Mouse (Mus musculus): ENCODE results near the gene Apoa2.
"Not testable (repeated sequence)": the region's sequence is repeated elsewhere in the genome, so short reads cannot be mapped to it uniquely, and the experiment has no call there.

The Apoa2 gene

GRCm38 (mm10) chr1:171235791-171236190, 10.9 kb downstream of the Apoa2 start:
- no peak for DNase-seq (ENCODE audit: low read depth)

GRCm38 (mm10) chr1:171237438-171237837, 12.6 kb downstream of the Apoa2 start:
- DNase-seq (ENCODE audit: low read depth), result no peak

- peak; percentile 64 for DNase-seq (ENCODE audit: low read depth)
These were observed 13.6 kb downstream of the Apoa2 start for GRCm38 (mm10) chr1:171238463-171238862.

- DNase-seq (ENCODE audit: low read depth), result no peak
These were observed 15.3 kb downstream of the Apoa2 start for GRCm38 (mm10) chr1:171239992-171240744.

DNA sequence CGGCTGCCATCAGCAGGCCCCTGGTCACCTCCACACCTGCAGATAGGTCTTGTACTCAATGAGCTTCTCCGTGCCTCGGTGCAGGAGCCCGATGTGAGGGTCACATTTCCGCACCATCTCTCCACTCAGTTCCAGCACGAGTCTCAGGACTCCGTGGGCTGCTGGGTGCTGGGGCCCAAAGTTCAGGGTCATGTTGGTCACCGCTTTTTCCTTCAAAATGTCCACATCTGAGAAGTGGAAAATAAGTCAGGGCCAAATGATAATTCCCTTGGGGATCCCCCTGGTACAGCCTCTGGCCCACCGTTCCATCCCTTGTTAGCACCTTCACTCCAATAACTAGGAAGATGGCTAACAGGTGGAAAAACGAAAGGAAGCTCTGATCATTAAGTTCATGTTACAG, 16.1 kb downstream of the Apoa2 start:
- DNase-seq (ENCODE audit: low read depth), result no peak

- DNase-seq (ENCODE audit: low read depth), result not testable (repeated sequence)
These were observed 17.1 kb downstream of the Apoa2 start for GRCm38 (mm10) chr1:171241952-171242351.

DNA sequence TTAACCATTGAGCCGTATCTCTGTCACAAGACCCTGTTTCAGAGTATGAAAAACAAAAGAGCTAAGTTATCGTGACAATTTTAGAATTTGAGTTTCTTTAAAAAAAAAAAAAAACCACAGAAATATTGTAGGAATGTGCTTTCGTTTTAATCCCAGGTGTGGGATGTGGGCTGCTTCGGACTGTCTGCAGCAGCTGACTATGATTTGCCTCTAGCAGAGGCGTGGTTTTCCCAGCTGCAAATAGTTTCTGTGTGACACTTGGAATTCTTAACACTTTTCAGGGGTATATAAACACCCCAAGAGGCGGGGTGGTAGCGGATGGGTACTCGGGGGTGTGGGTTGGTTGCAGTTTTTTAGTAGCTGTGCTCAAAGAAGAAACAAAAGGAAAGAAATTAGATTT, 20.5 kb downstream of the Apoa2 start:
- DNase-seq (ENCODE audit: low read depth), result no peak

- peak; percentile 95 for DNase-seq (ENCODE audit: low read depth)
These were observed 22.0 kb downstream of the Apoa2 start for GRCm38 (mm10) chr1:171246709-171247452.

DNA sequence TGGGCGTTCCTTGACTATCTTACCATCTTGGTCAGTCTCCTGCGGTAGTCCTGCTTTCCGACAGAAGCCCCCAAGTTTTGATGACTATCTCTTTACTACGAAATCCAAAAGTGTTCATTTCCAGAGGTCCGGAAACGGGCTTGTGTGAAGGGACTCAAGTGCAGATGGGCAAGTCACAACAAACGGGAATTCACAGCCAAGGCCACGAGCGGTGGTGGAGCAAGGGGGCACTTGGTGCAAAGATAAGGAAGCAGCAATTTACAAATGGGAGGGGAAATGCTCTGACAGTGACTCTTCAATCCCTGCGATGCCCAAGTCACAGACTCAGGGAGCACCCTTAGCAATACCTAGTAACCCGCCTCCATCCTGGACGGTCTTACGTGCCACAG, 22.6 kb downstream of the Apoa2 start:
- no peak for DNase-seq (ENCODE audit: low read depth)

GRCm38 (mm10) chr1:171247916-171248315, 23.1 kb downstream of the Apoa2 start:
- no peak for DNase-seq (ENCODE audit: low read depth)

GRCm38 (mm10) chr1:171248386-171249226, 23.8 kb downstream of the Apoa2 start:
- DNase-seq (ENCODE audit: low read depth), result no peak

DNA sequence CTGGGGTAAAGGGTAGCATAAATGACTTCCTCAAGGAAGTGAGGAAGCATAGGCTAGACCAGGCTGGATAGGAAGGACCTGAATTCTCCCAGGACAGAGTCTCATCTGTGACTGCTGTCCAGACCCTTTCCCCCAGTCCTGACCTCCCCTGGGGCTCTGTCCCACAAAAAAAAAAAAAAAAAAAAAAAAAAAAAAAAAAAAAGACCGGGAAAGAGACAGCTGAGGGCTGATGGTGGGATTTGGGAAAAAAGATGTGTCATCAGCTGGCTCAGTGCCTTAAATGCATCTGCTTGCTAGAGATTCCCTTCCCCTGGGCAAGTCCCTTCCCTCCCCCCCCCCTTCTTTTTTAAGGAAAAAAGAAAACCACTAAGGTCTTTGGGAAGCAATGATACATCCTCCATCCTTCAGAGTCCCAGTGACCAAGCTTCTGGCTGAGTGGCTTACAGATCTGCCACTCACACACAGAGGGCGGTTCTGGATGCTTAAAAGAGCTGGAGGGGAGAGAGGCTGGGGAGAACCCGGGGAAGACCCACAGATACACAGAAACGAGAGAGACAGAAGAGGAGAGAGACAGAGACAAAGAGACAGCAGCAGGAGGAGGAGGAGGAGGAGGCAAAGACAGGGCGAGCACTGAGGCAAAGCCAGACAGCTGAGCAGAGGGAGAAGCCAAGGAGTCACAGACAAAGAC, 25.2 kb downstream of the Apoa2 start, which contains the start of gene Adamts4:
Adamts4 (plus strand) TSS at position 509 of the 688 bp plus-strand sequence.
- DNase-seq (ENCODE audit: low read depth), result no peak

GRCm38 (mm10) chr1:171250680-171251593, 26.1 kb downstream of the Apoa2 start, which contains the start of gene Ndufs2:
Gene Ndufs2, minus strand, starts transcription at chr1:171251388.
- DNase-seq (ENCODE audit: low read depth), result no peak

DNA sequence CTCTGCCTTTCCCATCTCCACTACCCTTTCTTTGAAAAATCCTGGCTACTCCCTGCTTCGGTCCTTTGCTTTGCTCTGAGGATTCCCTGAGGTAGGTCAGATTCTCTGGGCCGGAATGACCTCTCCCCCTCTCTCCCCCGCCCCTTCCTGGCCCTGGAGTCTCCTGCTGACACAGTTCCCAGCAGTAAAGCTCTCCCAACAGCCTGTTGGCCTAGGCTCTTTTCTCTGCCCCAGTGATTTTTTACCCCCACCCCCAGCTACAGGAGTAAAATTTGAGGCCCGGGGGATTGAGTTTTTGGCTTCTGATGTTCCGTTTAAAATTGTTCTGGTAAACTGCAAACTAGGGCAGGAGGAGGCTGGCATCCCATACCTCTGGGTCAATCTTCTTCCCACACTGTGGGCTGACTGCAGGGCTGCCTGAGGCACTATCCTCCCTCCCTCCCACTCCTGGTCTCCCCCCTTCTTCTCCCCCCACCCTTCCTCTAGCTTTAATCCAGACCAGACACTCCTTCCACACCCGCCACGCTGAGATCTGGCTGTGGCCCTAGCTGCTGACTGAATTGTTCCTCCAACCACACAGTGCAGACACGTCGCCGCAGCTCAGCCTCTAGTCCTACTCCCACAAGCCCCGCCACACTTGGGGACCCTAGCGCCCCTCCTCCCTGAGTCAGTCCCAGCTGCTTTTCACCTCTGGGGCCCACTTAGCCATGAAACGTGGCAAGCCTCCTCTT, 26.9 kb downstream of the Apoa2 start:
- DNase-seq (ENCODE audit: low read depth), result no peak

DNA sequence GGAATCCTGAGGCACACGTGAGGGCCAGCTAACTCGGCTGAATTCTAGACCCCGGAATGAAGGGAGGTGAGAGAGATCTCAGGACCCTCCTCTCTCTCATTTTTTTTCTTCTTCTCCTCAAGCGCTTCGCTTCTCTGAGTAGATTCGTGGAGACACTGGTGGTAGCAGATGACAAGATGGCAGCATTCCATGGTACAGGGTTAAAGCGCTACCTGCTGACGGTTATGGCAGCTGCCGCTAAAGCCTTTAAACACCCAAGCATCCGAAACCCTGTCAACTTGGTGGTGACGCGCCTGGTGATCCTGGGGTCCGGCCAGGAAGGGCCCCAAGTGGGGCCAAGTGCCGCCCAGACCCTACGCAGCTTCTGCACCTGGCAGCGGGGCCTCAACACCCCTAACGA, 27.6 kb downstream of the Apoa2 start:
- no peak for DNase-seq (ENCODE audit: low read depth)

DNA sequence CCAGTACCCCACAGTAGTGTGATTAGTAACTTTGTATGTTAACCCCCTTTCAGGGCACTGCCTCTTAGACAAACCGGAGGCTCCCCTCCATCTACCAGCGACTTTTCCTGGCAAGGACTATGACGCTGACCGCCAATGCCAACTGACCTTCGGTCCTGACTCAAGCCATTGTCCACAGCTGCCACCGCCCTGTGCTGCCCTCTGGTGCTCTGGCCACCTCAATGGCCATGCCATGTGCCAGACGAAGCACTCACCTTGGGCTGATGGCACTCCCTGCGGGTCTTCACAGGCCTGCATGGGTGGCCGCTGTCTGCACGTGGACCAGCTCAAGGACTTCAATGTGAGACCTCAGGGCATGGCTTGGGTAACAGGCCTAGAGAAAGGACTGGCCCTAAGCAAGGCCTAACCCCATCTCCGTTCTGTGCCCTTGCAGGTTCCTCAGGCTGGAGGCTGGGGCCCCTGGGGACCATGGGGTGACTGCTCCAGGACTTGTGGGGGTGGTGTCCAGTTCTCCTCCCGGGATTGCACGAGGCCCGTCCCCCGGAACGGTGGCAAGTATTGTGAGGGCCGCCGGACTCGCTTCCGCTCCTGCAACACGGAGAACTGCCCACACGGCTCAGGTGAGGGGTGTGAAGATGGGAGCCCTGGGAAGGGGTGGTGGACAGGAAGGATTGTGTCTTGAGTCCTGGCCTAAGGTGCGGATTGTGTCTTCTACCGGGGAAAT, 31.4 kb downstream of the Apoa2 start:
- no peak for DNase-seq (ENCODE audit: low read depth)

DNA sequence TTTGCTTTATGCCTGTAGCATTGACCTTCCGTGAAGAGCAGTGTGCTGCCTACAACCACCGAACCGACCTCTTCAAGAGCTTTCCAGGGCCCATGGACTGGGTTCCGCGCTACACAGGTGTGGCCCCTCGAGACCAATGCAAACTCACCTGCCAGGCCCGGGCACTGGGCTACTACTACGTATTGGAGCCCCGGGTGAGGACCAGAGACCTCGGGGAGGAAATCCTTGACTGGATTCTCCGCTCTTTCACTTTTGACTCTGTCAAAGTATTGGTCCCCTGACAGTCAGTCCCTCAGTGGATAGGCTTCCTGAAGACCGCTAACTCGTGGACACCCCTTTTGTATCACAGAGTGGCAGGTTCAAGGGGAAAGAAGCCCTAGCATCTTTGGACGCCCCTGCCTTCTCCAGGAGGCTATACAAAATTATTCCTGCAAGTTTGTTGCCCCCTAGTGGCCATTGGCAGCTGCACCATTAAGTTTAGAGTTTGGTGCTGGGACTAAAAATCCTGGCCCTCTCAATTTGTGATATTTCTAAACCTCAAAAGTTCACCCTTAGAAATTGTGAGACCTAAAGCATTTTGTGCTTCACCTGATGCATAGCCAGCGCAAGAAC, 32.2 kb downstream of the Apoa2 start:
- peak; percentile 68 for DNase-seq (ENCODE audit: low read depth)

- no peak for DNase-seq (ENCODE audit: low read depth)
These were observed 32.9 kb downstream of the Apoa2 start for GRCm38 (mm10) chr1:171257781-171258180.

GRCm38 (mm10) chr1:171258921-171259320, 34.1 kb downstream of the Apoa2 start:
- DNase-seq (ENCODE audit: low read depth), result no peak

All from c-Kit-positive CD71-positive TER-119-negative erythroid progenitor cells, embryonic 14.5 days (primary cell).